Mouse (Mus musculus): ENCODE data around the gene Rbfox3. TPM values are rescaled to one million over a fixed set of nuclear protein-coding genes. Genes with fewer than 3 reads are reported as not detected.

The Rbfox3 gene
- polyA plus RNA-seq, 1 experiment from 2014 or later, result 0.97 TPM

DNA sequence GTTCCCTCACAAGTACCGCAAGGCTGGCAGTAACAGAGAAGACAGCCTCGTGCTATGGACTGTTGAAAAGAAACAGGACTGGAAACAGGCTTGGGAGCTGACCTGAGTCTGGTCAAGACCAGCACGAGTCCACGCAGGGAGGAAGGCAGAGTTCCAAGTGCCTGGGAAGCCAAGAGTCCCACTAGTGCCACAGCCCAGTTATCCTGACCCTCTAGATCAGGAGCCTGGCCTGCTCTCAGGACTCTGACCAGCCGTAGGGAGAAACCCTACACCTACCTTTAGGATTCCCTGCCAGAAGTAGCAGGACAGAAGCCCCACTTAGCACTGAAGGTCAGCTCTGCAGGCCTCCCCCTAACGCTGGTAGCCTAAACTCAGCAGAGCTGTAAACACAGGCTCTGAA lies 1.3 kb upstream of the Rbfox3 start:
- Histone ChIP-seq H3K36me3 (ENCODE audit: insufficient read depth, low read length) (no peaks in the 10 kb centered on the region), H3K9ac (replicated peaks; ENCODE audit: low read depth) (no peak overlapping the region), H3K4me3 (ENCODE audit: low read depth, low read length) (no peak overlapping the region), H3K27ac (ENCODE audit: low read length) (no peak overlapping the region), H3K9me3 (ENCODE audit: low read length) (no peaks in the 10 kb centered on the region), H3K27me3 (replicated peaks; ENCODE audit: insufficient read depth, low read length) (peaks cover 28% of the 10 kb centered on the region), H3K4me2 (replicated peaks; ENCODE audit: low read depth, low read length) (no peak overlapping the region), H3K4me1 (ENCODE audit: insufficient read depth, low read depth, low read length) (no peaks in the 10 kb centered on the region)
- WGBS, result 51% methylated on average over 6 of the region's 6 CpGs
- no peak for ATAC-seq
- no peak for TF ChIP-seq EP300 (IDR thresholded peaks at IDR 0.05)
- no peak for DNase-seq (ENCODE audit: low spot score)

DNA sequence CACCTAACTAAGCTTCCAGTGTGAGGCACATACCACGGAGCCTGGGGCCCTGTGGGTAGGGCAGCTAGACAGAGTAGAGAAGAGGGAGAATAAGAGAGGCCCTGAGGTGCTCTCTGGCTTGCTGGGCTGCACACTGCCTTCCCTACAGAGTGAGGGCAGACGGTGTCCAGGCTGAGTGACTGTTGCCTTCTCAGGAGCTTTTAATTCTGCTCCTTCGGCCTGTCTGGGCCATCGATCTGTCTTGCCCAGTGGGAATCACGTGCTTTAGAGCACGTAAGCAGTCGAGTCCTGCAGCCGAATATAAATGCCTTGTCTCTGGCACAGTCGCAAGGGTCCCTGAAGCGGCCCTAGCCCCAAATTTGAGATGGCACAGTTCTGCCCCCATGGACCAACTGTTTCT lies 641 bp downstream of the Rbfox3 start:
- TF ChIP-seq CTCF (IDR thresholded peaks at IDR 0.05), result no peak
- no peak for TF ChIP-seq EP300 (IDR thresholded peaks at IDR 0.05)
- Histone ChIP-seq H3K4me1 (ENCODE audit: insufficient read depth, low read depth, low read length) (no peaks in the 10 kb centered on the region), H3K27me3 (replicated peaks; ENCODE audit: insufficient read depth, low read length) (peaks cover 43% of the 10 kb centered on the region), H3K27ac (ENCODE audit: low read length) (no peak overlapping the region), H3K4me3 (ENCODE audit: low read depth, low read length) (no peak overlapping the region), H3K36me3 (ENCODE audit: insufficient read depth, low read length) (no peaks in the 10 kb centered on the region), H3K9ac (replicated peaks; ENCODE audit: low read depth) (no peak overlapping the region), H3K4me2 (replicated peaks; ENCODE audit: low read depth, low read length) (no peak overlapping the region), H3K9me3 (ENCODE audit: low read length) (no peaks in the 10 kb centered on the region)
- 73% methylated on average over 10 of the region's 10 CpGs for WGBS
- ATAC-seq (no peak), DNase-seq (ENCODE audit: low spot score) (no peak)

GRCm38 (mm10) chr11:118909814-118910201 lies 1.6 kb downstream of the Rbfox3 start:
- no peaks in the 10 kb centered on the region for H3K4me1 ChIP-seq (ENCODE audit: insufficient read depth, low read depth, low read length)
- peaks cover 51% of the 10 kb centered on the region for H3K27me3 ChIP-seq (replicated peaks; ENCODE audit: insufficient read depth, low read length)
- no peaks in the 10 kb centered on the region for H3K9me3 ChIP-seq (ENCODE audit: low read length)
- H3K4me3 ChIP-seq (ENCODE audit: low read depth, low read length), result no peak overlapping the region
- H3K4me2 ChIP-seq (replicated peaks; ENCODE audit: low read depth, low read length), result no peak overlapping the region
- H3K9ac ChIP-seq (replicated peaks; ENCODE audit: low read depth), result no peak overlapping the region
- H3K36me3 ChIP-seq (ENCODE audit: insufficient read depth, low read length), result no peaks in the 10 kb centered on the region
- no peak for DNase-seq (ENCODE audit: low spot score)
- ATAC-seq, result no peak
- under 1% methylated on average over 12 of the region's 13 CpGs for WGBS
- TF ChIP-seq EP300 (IDR thresholded peaks at IDR 0.05) (no peak), CTCF (IDR thresholded peaks at IDR 0.05) (no peak)
- H3K27ac ChIP-seq (ENCODE audit: low read length), result no peak overlapping the region

DNA sequence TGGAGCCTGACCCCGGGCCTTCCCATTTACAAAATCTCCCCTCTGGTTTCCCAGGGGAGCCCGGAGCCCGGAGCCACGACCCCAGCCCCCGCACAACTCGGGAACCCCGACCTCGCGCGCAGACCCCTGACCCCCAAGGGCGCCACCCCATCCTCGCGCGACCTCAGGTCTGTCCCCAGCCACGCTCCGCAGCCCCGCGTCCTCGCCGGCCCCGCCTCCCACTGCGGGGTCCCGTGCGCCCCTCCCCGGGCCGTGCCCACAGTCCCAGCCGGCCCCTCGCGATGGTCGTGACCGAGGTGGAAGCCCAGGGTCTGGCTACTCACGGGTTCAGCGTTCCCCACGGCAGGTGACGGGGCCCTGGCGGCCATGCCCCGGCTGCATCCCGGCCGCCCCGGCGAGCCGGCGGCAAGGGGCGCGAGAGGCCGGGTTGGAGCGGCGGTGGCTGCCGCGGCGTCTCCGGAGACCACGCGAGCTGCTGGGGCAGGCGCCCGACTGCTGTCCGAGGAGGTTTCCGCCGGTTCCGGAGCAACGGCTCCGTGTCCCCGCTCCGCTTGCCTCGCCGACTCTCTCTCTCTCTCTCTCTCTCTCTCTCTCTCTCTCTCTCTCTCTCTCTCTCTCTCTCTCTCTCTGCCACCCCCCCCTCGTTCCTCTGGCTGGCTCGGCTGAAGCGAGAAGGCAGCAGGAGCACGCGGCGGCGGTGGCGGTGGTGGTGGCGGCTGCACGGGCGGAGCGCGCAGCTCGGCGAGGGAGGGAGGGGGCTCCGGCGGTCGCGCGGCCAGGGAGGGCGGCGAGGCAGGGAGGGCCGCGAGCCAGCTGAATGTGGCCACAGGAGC lies 2.2 kb downstream of the Rbfox3 start:
- TF ChIP-seq CTCF (IDR thresholded peaks at IDR 0.05) (no peak), EP300 (IDR thresholded peaks at IDR 0.05) (no peak)
- Histone ChIP-seq H3K27me3 (replicated peaks; ENCODE audit: insufficient read depth, low read length) (peaks cover 53% of the 10 kb centered on the region), H3K4me1 (ENCODE audit: insufficient read depth, low read depth, low read length) (no peaks in the 10 kb centered on the region), H3K27ac (ENCODE audit: low read length) (no peak overlapping the region), H3K9ac (replicated peaks; ENCODE audit: low read depth) (no peak overlapping the region), H3K4me2 (replicated peaks; ENCODE audit: low read depth, low read length) (peak overlapping the region; percentile 22), H3K9me3 (ENCODE audit: low read length) (no peaks in the 10 kb centered on the region), H3K36me3 (ENCODE audit: insufficient read depth, low read length) (no peaks in the 10 kb centered on the region), H3K4me3 (ENCODE audit: low read depth, low read length) (no peak overlapping the region)
- DNase-seq (ENCODE audit: low spot score) (no peak), ATAC-seq (no peak)
- WGBS, result under 1% methylated on average over 47 of the region's 90 CpGs

GRCm38 (mm10) chr11:118908431-118908980 lies 2.9 kb downstream of the Rbfox3 start:
- Histone ChIP-seq H3K27me3 (replicated peaks; ENCODE audit: insufficient read depth, low read length) (peaks cover 53% of the 10 kb centered on the region), H3K9me3 (ENCODE audit: low read length) (no peaks in the 10 kb centered on the region), H3K27ac (ENCODE audit: low read length) (no peak overlapping the region), H3K9ac (replicated peaks; ENCODE audit: low read depth) (no peak overlapping the region), H3K4me3 (ENCODE audit: low read depth, low read length) (no peak overlapping the region), H3K36me3 (ENCODE audit: insufficient read depth, low read length) (no peaks in the 10 kb centered on the region), H3K4me2 (replicated peaks; ENCODE audit: low read depth, low read length) (no peak overlapping the region), H3K4me1 (ENCODE audit: insufficient read depth, low read depth, low read length) (no peaks in the 10 kb centered on the region)
- TF ChIP-seq EP300 (IDR thresholded peaks at IDR 0.05) (no peak), CTCF (IDR thresholded peaks at IDR 0.05) (no peak)
- DNase-seq (ENCODE audit: low spot score), result no peak
- ATAC-seq, result no peak
- WGBS, result 2% methylated on average over 32 of the region's 52 CpGs

DNA sequence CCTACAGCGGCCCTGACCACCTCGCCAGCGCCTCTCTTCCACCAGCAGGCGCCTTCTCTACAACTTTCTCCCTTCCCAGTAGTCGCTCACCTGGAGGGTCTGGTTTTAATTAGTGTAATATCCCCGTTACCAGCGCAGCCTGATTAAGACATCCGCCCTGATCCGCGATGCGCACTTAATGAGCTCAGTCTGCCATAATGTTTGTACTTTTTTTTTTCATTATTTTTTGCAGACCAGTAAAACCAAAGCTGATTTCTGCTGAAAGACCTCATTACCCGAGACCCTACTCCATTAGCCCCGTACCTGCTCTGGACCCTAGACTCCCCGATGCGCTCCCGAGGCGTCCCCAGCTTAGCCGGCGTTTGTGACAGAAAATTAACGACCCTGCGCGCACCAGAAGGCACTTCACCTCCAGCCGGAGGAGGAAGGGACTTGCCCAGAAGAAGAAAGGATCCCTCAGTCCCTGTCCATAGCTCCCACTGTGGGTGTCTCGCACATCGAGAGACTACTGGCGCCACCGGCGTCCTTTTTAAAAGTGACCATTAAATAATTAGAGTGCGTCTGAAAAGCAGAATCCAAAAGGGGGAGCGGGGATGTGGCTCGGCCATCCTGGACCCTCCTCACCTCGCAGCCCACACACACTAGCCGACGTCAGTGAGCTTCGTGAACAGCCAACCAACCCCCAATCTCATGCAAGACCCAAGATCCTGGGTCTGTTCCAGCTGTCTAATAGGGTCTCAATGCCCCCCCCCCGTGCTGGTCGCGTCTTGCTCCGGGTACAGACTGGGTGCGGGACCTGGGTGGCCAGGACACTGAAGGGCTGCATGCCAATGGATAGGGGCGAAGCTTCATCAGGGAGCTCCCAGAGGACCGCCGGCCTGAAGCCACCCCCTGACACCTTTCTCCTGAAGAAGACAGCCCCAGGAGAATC lies 3.7 kb downstream of the Rbfox3 start:
- H3K4me2 ChIP-seq (replicated peaks; ENCODE audit: low read depth, low read length), result no peak overlapping the region
- H3K27me3 ChIP-seq (replicated peaks; ENCODE audit: insufficient read depth, low read length), result peaks cover 53% of the 10 kb centered on the region
- no peaks in the 10 kb centered on the region for H3K9me3 ChIP-seq (ENCODE audit: low read length)
- H3K4me1 ChIP-seq (ENCODE audit: insufficient read depth, low read depth, low read length), result no peaks in the 10 kb centered on the region
- WGBS, result 5% methylated on average over 43 of the region's 43 CpGs
- H3K9ac ChIP-seq (replicated peaks; ENCODE audit: low read depth), result no peak overlapping the region
- H3K27ac ChIP-seq (ENCODE audit: low read length), result no peak overlapping the region
- no peak for DNase-seq (ENCODE audit: low spot score)
- no peak for ATAC-seq
- H3K36me3 ChIP-seq (ENCODE audit: insufficient read depth, low read length), result no peaks in the 10 kb centered on the region
- H3K4me3 ChIP-seq (ENCODE audit: low read depth, low read length), result no peak overlapping the region
- TF ChIP-seq EP300 (IDR thresholded peaks at IDR 0.05), result no peak
- no peak for TF ChIP-seq CTCF (IDR thresholded peaks at IDR 0.05)

Measured in lung, postnatal 0 days (tissue).